Mouse (Mus musculus): ENCODE measurements around the gene Tmem201.

DNA sequence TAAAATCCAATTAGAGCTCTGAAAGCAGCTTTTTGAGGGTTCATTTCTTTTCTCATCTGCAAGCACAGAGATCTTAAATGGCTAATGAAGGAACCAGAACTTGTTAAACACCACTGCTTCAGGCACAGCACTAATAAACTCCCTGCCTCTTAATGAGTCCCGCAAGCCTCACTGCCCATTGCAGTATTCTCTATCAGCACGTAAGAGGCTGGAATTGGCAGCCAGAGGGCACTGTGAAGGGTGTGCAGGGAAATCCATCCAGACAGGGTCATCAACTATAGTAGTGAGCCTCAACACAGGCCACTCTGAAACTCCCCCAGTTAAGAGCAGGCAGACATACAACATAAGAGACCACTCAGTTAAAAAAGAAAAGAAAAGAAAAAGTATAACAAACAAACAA lies 34.5 kb upstream of the Tmem201 start:
- TF ChIP-seq POLR2A (IDR thresholded peaks at IDR 0.05; ENCODE audit: low read depth, low read length): no peak
- TF ChIP-seq CTCF (IDR thresholded peaks at IDR 0.05; ENCODE audit: borderline replicate concordance, insufficient read depth, low read length): peak; percentile 30; the same call in 1 of the 2 replicates

Data from embryonic fibroblast, embryonic 13.5 days (primary cell).